Mouse (Mus musculus) embryonic facial prominence, embryonic 13.5 days (tissue): ENCODE data around the gene Hivep2. TPM values are rescaled to one million over a fixed set of nuclear protein-coding genes. Genes with fewer than 3 reads are reported as not detected.

Experiments
- ATAC-seq: fragments of 200-750 bp; cut with Nextera tagmentation; 2 replicates; pipeline ENCODE4 v1.8.0; 2017; ENCODE audit warnings: low read depth; ENCODE audit not compliant: insufficient number of reproducible peaks, insufficient read depth, low FRiP score, low TSS enrichment
- H3K27ac ChIP-seq: fragments of 300-500 bp; sonication (generic); 2 replicates; pipeline ENCODE4 v1.5.1; 2015; ENCODE audit warnings: moderate library complexity, mild to moderate bottlenecking, inconsistent platforms
- H3K27me3 ChIP-seq: fragments of 300-500 bp; sonication (generic); 2 replicates; pipeline ENCODE4 v1.6.1; 2015; ENCODE audit warnings: mild to moderate bottlenecking, inconsistent platforms
- H3K36me3 ChIP-seq: fragments of 300-500 bp; sonication (generic); 2 replicates; pipeline ENCODE4 v1.6.1; 2015; ENCODE audit warnings: mild to moderate bottlenecking, inconsistent platforms
- H3K4me1 ChIP-seq: fragments of 300-500 bp; sonication (generic); 2 replicates; pipeline ENCODE4 v1.6.1; 2015; ENCODE audit warnings: inconsistent platforms
- H3K4me2 ChIP-seq: fragments of 300-500 bp; sonication (generic); 2 replicates; pipeline ENCODE4 v1.6.1; 2015; ENCODE audit warnings: moderate library complexity, mild to moderate bottlenecking, inconsistent platforms
- H3K4me3 ChIP-seq: fragments of 300-500 bp; sonication (generic); 2 replicates; pipeline ENCODE4 v1.5.1; 2015; ENCODE audit warnings: mild to moderate bottlenecking, inconsistent platforms
- H3K9ac ChIP-seq: fragments of 300-500 bp; sonication (generic); 2 replicates; pipeline ENCODE4 v1.6.1; 2015; ENCODE audit warnings: mild to moderate bottlenecking, inconsistent platforms
- H3K9me3 ChIP-seq: fragments of 300-500 bp; sonication (generic); 2 replicates; pipeline ENCODE4 v1.6.1; 2016; ENCODE audit warnings: inconsistent platforms
- WGBS: fragments of 180-500 bp; shearing (Covaris S2); methylation state at CpG from one replicate; pipeline ENCODE4 v1.1.7; 2015; ENCODE audit warnings: mixed read lengths; 5-methylcytosine and 5-hydroxymethylcytosine counted together
- polyA plus RNA-seq: library from polyadenylated mRNA; unstranded; fragments of >200 nt; fragmentation: Nextera tagmentation; extraction: Ambion mirVana; gene quantifications from 2 replicates; pipeline ENCODE4 v1.2.1, GENCODE M21; 2015

The Hivep2 gene
- polyA plus RNA-seq, 1 experiment from 2014 or later: 7.3 TPM

GRCm38 (mm10) chr10:14131307-14131706, 165.4 kb downstream of the Hivep2 start:
- no peaks in the 10 kb centered on the region for H3K9me3 ChIP-seq
- no peak overlapping the region for H3K27ac ChIP-seq
- H3K9ac ChIP-seq: no peak overlapping the region
- no peak overlapping the region for H3K4me3 ChIP-seq
- 94% methylated on average over 13 of the region's 13 CpGs for WGBS
- no peaks in the 10 kb centered on the region for H3K27me3 ChIP-seq
- H3K4me1 ChIP-seq: peaks cover 5% of the 10 kb centered on the region; the same call in 1 of the 2 replicates
- no peak for ATAC-seq
- H3K4me2 ChIP-seq: no peak overlapping the region
- peaks cover 43% of the 10 kb centered on the region for H3K36me3 ChIP-seq

DNA sequence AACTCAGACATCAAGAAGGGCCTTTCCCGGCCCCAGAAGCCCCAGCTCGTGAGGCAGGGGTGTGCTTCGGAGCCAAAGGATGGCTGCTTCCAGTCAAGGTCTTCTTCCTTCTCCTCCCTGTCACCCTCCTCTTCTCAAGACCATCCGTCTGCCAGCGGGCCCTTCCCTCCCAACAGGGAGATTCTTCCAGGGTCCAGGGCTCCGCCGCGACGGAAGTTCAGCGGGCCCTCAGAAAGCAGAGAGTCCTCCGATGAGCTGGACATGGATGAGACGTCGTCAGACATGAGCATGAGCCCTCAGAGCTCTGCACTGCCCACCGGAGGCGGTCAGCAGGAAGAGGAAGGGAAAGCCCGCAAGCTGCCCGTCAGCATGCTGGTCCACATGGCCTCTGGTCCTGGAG, 166.2 kb downstream of the Hivep2 start:
- Histone ChIP-seq H3K27ac (peak overlapping the region; percentile 16; the same call in 1 of the 2 replicates), H3K9ac (no peak overlapping the region), H3K4me3 (no peak overlapping the region), H3K27me3 (no peaks in the 10 kb centered on the region), H3K9me3 (no peaks in the 10 kb centered on the region), H3K36me3 (peaks cover 43% of the 10 kb centered on the region), H3K4me2 (no peak overlapping the region), H3K4me1 (peaks cover 5% of the 10 kb centered on the region; the same call in 1 of the 2 replicates)
- no peak for ATAC-seq
- WGBS: 85% methylated on average over 17 of the region's 17 CpGs

- no peak overlapping the region for H3K9ac ChIP-seq
- no peak for ATAC-seq
Observed at GRCm38 (mm10) chr10:14132937-14133336, 167.1 kb downstream of the Hivep2 start.

DNA sequence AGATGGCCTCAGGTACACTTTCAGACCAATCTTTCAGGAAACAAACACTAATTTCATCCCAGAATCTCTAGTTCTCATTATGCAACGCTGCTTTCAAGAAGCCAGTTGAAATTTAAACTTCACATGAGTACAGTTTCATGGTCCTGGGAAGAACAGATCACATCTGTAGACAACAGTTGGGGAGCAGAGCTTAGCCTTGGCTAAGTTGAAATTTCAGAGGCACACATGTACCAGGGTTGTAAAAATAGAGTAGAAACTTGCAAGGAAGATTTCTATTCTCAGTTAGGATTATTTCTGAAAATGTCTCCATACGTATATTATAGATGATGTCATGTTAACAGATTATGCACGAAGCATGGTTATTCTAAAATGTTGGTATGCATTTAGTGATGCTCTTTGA, 172.8 kb downstream of the Hivep2 start:
- Histone ChIP-seq H3K4me1 (no peaks in the 10 kb centered on the region), H3K27me3 (no peaks in the 10 kb centered on the region), H3K4me3 (no peak overlapping the region), H3K4me2 (no peak overlapping the region), H3K27ac (no peak overlapping the region), H3K9ac (no peak overlapping the region), H3K9me3 (no peaks in the 10 kb centered on the region), H3K36me3 (peaks cover 11% of the 10 kb centered on the region)
- ATAC-seq: no peak
- 85% methylated on average over 3 of the region's 3 CpGs for WGBS

More at GRCm38 (mm10) chr10:14132937-14133336, 167.1 kb downstream of the Hivep2 start:
- H3K27ac ChIP-seq: no peak overlapping the region
- no peak overlapping the region for H3K4me2 ChIP-seq
- H3K9me3 ChIP-seq: no peaks in the 10 kb centered on the region
- peaks cover 41% of the 10 kb centered on the region for H3K36me3 ChIP-seq
- peaks cover 5% of the 10 kb centered on the region; the same call in 1 of the 2 replicates for H3K4me1 ChIP-seq
- no peak overlapping the region for H3K4me3 ChIP-seq
- H3K27me3 ChIP-seq: no peaks in the 10 kb centered on the region

DNA sequence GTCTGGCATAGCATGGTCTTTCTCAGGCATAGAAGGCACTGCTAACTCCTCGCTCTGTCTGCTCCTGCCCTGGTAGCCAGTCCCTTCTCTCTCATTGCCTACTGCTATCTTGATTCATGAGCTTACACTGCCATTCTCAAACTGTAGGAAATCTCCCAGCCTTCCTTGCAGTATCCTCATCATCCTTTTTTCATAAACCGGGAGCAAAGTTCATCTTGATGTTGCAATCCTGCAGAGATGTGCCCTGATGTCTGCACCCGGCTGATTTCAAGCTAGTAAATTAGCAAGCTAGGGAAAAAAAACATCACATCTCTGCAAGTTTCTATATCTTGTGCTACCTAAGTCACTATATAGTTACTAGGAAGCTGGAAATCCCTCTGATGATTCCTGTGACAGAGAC, 179.0 kb downstream of the Hivep2 start:
- no peak overlapping the region for H3K27ac ChIP-seq
- H3K27me3 ChIP-seq: no peaks in the 10 kb centered on the region
- H3K4me1 ChIP-seq: no peaks in the 10 kb centered on the region
- H3K4me3 ChIP-seq: no peak overlapping the region
- H3K36me3 ChIP-seq: peaks cover 29% of the 10 kb centered on the region
- H3K9ac ChIP-seq: no peak overlapping the region
- H3K4me2 ChIP-seq: no peak overlapping the region
- no peaks in the 10 kb centered on the region for H3K9me3 ChIP-seq
- 88% methylated on average over 3 of the region's 3 CpGs for WGBS
- ATAC-seq: no peak

GRCm38 (mm10) chr10:14164829-14165228, 199.0 kb downstream of the Hivep2 start:
- Histone ChIP-seq H3K36me3 (no peaks in the 10 kb centered on the region), H3K4me2 (no peak overlapping the region), H3K4me3 (no peak overlapping the region), H3K27ac (no peak overlapping the region), H3K9me3 (no peaks in the 10 kb centered on the region), H3K27me3 (no peaks in the 10 kb centered on the region), H3K4me1 (no peaks in the 10 kb centered on the region), H3K9ac (no peak overlapping the region)
- 44% methylated on average over 7 of the region's 7 CpGs for WGBS
- ATAC-seq: no peak

GRCm38 (mm10) chr10:14168197-14168844, 202.4 kb downstream of the Hivep2 start:
- WGBS: 82% methylated on average over 6 of the region's 6 CpGs
- Histone ChIP-seq H3K4me1 (no peaks in the 10 kb centered on the region), H3K4me2 (no peak overlapping the region), H3K27ac (no peak overlapping the region), H3K4me3 (no peak overlapping the region), H3K9ac (no peak overlapping the region), H3K36me3 (no peaks in the 10 kb centered on the region), H3K9me3 (no peaks in the 10 kb centered on the region), H3K27me3 (no peaks in the 10 kb centered on the region)
- ATAC-seq: no peak

DNA sequence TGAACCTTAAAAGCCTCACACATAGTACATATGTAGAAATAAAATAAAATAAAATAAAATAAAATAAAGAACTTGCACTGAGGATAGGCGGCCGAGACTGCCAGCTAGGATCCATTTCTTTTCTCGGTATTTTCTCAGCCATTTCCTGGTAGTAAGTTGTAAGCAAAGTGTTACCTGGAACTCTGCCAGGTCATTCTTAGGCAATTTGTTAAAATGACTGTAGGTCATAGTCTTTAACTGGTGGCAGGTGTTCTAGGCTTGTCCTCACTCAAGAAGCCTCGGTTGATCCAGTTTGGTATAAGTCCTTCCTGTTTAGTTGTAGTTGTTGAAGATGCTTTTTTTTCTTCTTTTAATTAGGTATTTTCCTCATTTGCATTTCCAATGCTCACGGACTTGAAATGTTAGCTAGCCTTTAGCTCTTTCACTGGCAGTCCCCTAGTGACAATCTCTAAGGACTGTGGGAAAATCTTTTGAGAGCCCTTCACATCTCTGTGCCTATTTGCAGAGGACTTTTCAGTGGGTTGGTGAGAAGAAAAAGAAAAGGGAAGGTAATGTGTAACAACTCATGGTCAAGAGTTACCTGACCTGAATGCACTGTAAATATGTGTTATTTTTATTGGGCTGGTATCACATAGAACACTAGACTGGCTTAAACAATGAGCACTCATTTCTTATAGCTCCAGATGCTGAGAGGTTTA, 203.1 kb downstream of the Hivep2 start:
- Histone ChIP-seq H3K27me3 (no peaks in the 10 kb centered on the region), H3K36me3 (no peaks in the 10 kb centered on the region), H3K27ac (no peak overlapping the region), H3K4me3 (no peak overlapping the region), H3K4me1 (no peaks in the 10 kb centered on the region), H3K9me3 (no peaks in the 10 kb centered on the region), H3K4me2 (no peak overlapping the region), H3K9ac (no peak overlapping the region)
- no peak for ATAC-seq
- WGBS: 68% methylated on average over 5 of the region's 5 CpGs

DNA sequence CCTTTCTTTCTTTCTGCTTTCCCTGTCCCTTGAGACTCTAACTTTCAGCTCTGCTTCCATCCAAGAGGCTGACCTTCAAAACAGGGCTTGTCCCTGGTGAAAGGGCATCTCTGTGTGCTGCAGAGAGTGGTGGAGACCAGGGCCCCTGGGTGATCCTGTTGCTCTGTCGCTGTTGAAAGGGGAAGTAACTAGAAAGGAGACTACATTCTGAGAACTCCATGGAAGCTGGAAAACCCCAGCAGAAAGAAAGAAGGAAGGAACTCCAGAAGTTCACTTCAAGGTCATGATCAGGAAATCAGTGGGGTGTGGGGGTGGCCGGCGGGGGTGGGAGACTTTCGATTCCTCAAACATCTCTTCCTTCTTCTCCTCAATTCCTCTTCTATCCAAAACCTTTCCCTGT, 208.2 kb downstream of the Hivep2 start:
- WGBS: 71% methylated on average over 4 of the region's 4 CpGs
- no peaks in the 10 kb centered on the region for H3K9me3 ChIP-seq
- H3K4me3 ChIP-seq: no peak overlapping the region
- no peak overlapping the region for H3K4me2 ChIP-seq
- no peak for ATAC-seq
- H3K27ac ChIP-seq: no peak overlapping the region
- no peaks in the 10 kb centered on the region for H3K36me3 ChIP-seq
- no peaks in the 10 kb centered on the region for H3K27me3 ChIP-seq
- H3K4me1 ChIP-seq: no peaks in the 10 kb centered on the region
- H3K9ac ChIP-seq: no peak overlapping the region

DNA sequence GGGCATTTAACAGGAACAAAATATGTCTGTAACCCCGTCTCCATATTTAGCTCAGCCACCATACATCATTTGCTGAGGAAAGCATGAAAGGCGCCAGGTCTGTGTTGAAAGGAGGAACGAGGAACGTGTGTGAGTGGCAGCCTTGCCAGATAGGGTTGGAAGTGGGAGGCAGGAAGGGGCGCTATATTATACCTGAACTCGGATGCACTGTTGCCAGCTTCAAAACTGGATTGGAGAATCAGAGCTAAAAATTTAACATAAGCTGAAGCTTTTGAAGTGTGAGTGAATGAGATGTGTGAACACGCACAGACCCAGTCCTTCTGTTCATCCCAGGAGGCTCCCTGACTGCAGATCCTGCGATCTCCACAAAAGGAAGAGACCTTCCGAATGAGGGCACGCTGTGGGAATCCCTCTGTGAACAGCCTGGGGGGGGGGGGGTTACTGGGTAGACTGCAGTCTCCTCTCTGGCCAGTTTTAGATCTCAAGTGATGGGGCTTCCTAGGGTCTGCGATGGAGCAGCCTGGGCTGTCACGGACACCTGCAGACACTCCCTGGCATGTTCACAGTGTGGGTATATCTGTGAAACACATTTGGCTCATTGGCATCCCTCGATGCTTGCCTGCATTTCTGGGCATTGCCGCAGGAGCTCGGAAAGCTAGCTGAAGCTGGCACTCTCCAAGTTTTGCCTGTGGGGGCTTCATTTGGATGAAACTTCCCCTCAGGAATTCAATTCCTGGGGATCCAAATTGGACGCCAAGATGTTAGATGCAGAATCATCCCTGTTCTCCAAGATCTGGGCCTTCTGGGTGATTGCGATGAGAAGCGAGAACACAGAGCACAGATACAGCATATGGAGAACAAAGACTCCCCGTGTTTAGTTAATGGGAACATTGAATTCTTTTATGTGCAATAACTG, 213.8 kb downstream of the Hivep2 start:
- no peaks in the 10 kb centered on the region for H3K36me3 ChIP-seq
- no peak overlapping the region for H3K27ac ChIP-seq
- no peak overlapping the region for H3K4me2 ChIP-seq
- no peaks in the 10 kb centered on the region for H3K4me1 ChIP-seq
- WGBS: 80% methylated on average over 19 of the region's 19 CpGs
- H3K4me3 ChIP-seq: no peak overlapping the region
- no peaks in the 10 kb centered on the region for H3K27me3 ChIP-seq
- H3K9ac ChIP-seq: no peak overlapping the region
- no peaks in the 10 kb centered on the region for H3K9me3 ChIP-seq
- no peak for ATAC-seq

DNA sequence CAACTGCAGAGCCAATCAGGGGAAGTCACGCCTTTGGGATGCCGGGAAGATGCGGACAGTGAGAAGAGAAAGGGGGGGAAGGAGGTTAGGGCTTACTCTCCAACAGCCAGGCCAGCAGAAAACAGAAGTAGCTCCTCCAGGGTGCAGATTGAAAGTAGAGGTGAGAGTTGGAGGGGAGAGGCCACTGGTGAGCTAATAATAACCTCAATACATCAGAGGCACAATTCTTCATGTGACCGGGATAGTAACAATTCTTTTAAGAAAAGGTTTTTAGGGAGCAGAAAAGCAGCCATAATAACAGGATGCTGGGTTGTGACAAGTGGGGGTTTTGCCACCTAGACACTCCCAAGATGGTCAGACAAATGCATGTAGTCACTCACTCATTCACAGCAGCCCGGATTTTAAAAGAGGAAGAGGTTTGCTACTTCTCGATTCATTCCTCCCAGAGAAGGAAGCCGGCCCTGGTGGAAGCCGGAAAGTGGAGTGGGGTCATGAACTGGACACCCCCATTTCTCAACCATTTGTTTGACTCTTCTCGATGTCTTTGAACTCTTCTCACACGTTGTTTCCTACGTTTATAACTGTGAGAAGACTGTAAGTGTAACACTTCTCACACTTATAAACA, 220.6 kb downstream of the Hivep2 start:
- H3K9ac ChIP-seq: no peak overlapping the region
- no peaks in the 10 kb centered on the region for H3K9me3 ChIP-seq
- H3K27me3 ChIP-seq: no peaks in the 10 kb centered on the region
- WGBS: 81% methylated on average over 11 of the region's 11 CpGs
- H3K36me3 ChIP-seq: no peaks in the 10 kb centered on the region
- no peak overlapping the region for H3K27ac ChIP-seq
- H3K4me2 ChIP-seq: no peak overlapping the region
- no peak for ATAC-seq
- H3K4me3 ChIP-seq: no peak overlapping the region
- H3K4me1 ChIP-seq: no peaks in the 10 kb centered on the region
